Mouse (Mus musculus) retina, embryonic 14.5 days (tissue): Measurements from ENCODE around the gene Tgfbr3.
A peak's percentile ranks its signal among the peaks of the same experiment; 100 is the strongest.

Source experiments
- DNase-seq: peaks from one replicate; pipeline ENCODE4 v3.0.0-alpha.2; 2015; ENCODE audit warnings: low spot score

Tgfbr3 gene

DNA sequence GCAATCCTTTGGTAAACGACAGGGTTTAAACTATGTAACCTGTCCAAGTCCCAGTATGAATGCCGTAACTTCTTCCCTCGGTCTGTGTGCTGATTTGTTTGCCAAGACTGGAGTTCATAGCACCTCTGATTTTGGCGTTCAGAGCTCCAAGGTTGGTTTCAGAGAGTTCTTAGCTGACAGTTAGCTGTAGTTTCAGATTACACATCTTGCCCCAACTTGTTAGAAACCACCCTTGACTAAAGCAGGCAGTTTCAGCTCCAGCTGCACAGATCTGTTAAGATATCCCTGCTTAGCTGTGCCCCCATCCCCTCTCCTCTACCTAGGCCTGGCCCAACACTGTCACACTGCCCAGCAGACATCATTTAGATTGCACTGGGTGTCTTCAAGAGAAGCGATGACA lies 81.5 kb downstream of the Tgfbr3 start:
- DNase-seq = no peak

- no peak for DNase-seq
These were observed 85.1 kb downstream of the Tgfbr3 start for GRCm38 (mm10) chr5:107204306-107204705.

DNA sequence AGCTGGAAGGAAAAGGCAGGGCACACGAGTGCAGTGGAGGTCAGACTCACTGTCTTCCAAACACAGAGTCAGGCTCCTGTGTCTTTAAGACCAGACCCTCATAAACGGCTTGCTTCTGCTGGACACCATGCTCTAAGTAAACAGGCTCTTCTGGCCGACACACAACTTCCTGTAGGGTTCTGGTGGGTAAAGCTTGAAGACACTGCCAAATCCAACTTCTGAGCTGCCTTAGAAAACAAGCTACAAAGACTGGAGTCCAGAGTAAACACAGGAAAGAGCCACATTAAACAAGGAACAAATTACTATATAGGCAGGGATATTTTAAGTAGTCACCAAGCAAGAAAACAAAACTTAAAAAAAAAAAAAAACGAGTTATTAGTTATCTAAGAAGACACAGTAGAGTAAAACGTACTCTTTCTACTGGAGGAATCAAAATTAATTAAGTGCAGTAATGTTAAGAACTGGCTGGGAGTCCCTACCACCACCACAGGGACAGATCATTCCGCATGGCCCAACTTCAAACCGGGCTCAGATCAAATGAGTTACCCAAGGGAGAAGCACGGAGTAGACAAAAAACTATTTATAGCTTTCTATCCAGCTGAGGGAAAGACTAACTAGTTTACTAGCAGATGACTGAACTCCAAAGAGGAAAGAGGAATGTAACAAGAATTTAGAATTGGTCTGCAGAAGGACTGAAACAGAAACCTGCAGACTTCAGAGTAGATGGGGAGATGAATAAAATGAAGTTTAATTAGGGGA lies 86.4 kb downstream of the Tgfbr3 start:
- peak; percentile 8 for DNase-seq

DNA sequence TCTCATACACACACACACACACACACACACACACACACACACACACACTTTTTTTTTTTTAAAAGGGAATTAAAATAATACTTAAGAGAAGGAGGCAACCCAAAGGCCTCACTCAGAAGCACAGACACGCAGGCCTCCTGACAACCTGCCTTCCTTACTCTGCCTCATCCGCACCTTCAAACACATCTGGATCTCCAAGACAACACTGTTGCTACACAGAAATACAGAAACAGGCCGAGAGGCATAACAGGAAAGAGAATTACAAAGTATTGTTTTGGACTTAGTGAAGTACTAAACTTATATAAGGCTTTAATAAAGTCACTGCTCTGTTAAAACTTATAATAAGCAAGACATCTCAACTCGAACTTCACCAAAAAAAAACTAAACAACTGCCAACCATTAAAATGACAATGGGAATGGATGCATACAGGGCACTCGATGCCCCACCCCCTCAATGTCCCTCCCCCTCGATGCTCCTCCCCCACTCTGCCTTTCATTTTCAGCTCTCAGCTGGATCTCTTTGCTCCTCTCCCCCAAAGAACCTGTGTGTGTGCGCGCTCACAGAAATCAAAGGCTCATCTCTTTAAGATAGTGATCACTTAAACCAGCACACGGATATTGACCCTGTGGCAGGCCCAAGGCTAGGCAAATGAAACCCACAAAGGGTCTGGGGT lies 87.8 kb downstream of the Tgfbr3 start:
- no peak for DNase-seq

- DNase-seq = no peak
These were observed 88.5 kb downstream of the Tgfbr3 start for GRCm38 (mm10) chr5:107200853-107201341.

GRCm38 (mm10) chr5:107200221-107200635 lies 89.2 kb downstream of the Tgfbr3 start:
- no peak for DNase-seq

DNA sequence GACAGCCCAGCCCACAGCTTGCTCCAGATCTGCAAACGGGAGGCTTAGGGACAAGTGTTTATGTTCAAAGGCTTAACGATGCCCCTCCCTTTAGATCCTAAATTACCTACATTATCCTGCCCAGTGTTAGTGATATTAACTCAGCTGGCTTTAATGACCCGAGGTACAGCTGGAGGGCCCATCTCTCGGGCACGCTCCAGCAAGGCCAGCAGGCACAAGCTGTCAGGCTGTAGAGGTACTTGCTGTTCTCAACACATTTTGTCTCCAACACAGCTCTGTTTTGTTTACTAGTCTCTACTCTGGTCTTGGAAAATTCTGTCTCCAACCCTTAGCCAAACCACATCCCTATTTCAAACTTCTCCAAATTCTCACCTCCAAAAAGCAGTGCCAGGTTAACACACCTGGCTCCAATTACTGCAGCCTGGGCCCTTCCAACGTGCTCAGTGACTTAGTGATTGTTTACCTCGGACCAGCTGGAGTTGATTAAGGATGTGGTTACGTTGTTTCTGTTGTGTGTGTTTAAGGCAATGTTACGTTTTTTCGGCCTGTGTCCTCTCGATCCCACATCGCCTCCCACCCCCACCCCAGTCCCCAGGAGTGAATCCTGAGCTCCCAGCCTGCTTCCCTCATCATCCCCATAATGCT lies 93.6 kb downstream of the Tgfbr3 start:
- no peak for DNase-seq

DNA sequence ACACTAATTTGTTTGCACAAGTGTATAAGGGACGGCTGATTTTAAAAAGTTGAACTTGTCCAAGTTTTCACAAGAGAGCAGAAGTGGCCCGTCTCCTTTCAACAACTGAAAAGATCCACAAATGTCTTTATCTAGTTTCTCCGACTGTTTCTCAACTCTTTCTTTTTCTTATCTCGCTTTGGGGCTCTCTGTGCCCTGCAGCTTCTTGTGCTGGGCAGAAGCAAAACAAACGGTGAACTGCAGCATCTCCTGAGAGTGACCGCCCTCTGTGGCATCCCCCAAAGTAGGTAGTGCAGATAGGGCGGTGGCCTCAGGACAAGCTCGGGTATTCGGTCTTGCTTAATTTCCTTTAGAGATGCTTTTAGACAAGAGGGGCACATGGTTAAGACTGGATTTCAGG lies 96.3 kb downstream of the Tgfbr3 start:
- no peak for DNase-seq

DNA sequence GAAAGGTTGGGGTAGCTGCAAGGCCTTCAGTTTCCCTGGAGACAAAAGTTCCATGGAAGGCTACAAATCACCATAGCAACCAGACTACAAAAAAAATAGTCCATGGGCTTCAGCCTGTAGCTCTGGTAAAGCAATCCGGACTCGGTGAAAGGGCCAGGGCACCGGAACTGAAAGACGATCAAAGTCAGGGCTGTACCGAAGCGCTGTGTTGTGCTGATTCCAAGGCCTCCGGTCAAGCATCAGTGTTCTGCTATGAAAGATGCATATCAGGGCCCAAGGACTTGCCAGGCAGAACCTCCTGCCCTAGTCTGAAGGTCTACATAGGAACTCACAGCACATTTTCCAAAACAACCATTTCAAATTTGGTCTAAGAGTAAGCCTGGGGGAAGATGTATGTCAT lies 97.1 kb downstream of the Tgfbr3 start:
- no peak for DNase-seq

DNA sequence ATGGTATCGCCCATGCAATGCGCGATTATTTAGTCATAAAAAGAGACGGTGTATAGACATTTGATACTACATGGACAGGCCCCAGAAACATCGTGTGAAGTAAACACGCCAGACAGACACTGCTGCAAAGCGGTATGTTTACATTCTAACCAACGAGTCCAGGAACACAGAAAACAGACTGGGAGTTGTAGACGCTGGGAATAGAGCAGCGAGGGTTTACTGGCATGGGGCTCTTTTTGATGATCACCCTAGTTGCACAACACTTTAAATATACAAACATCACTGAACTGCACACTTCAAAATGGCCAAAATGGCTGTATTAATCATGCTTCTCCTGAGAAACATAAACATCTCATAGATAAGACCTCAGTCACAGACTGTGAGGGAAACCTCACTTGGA lies 100.9 kb downstream of the Tgfbr3 start:
- DNase-seq = no peak

GRCm38 (mm10) chr5:107186206-107186605 lies 103.2 kb downstream of the Tgfbr3 start:
- DNase-seq = no peak

DNA sequence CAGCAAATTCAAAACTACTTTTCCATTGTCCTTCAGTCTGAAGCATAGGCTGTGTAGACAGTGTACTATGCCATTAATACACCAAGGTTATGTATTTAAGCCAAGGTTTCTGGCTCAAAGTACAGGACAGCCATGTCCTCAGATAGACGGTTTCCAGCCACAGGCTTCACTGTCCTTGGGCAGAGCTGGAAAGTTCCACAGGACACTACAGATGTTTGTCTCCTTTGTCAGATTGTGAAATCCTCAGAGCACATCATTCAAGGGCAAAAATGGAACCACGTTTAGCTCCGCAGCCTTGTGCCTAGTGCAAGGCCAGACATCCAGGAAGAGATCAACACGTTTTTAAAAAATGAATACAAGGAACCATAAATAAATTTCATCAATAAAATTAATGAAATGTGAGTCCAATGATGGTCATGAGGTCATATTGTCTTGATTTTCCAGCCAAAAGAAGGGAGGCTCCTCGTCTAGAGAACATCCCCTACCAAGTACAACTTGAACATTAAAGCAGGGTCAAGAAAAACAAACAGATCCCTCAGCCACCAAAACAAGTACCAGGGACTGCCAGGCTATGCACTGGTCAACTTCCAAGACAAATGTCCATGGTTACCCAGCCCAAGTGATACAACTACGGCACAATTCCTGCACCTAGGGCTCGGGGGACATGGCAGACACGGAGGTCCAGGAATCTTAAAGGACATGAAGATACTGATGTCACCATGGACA lies 105.1 kb downstream of the Tgfbr3 start:
- DNase-seq = no peak

DNA sequence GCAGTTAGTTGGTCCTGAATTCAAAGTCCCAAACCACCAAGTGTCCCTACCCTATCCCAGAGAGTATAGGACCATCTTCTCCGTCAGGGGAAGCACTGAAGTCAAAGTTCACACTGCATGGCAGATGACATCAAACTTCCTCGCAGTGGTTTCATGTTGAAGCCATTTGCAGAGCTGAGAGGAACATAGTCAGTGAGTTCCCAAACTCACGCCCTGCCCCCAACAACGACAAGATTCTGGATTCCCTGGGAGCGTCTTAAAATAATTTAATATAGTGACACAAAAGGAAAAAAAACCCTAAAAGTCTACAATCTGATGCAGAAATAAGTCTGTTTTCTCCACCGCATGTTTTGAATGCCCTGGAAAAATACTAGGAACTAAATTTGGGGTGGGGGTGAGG lies 105.9 kb downstream of the Tgfbr3 start:
- no peak for DNase-seq

- no peak for DNase-seq
These were observed 106.7 kb downstream of the Tgfbr3 start for GRCm38 (mm10) chr5:107182721-107183120.

- DNase-seq = no peak
These were observed 107.6 kb downstream of the Tgfbr3 start for GRCm38 (mm10) chr5:107181820-107182219.

DNA sequence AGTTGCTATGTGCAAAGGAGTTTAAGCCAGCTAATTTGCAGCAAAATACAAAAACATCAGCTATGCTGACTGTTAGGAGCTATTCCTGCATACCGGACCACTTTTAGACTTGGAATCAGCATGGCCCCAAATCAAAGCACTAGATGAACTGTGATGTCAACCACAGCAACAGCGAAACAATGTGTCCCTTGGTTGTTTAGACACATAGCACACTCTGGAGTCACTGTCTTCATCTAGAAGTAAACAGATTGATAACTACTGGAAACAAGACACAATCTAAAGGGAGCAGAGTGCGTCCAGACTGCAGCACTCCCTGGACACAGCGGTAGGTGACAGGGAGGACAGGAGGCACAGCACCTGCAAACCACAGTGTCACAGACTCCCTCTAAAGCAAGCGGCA lies 110.2 kb downstream of the Tgfbr3 start:
- DNase-seq = no peak

- no peak for DNase-seq
These were observed 111.6 kb downstream of the Tgfbr3 start for GRCm38 (mm10) chr5:107177791-107178190.

GRCm38 (mm10) chr5:107177248-107177647 lies 112.2 kb downstream of the Tgfbr3 start:
- no peak for DNase-seq

DNA sequence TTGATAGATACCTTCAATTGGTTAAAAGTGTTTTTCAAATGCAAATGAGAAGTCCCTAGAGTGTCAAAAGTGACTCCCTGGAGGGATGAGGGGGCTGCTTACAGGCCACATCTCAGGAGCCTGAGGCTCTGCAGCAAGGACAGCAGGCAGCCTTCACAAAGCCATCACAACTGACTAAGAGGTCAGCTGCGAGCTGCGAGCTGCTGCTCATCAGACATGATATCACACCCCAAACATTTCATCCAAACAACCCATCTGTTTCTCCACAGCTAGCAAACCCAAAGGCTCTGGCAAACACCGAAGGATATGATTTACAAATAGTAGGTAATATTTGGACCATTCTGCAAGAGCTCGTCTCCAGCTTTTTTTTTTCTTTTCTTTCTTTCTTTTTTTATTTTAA lies 112.6 kb downstream of the Tgfbr3 start:
- DNase-seq = no peak

- DNase-seq = no peak
These were observed 113.2 kb downstream of the Tgfbr3 start for GRCm38 (mm10) chr5:107176196-107176595.

DNA sequence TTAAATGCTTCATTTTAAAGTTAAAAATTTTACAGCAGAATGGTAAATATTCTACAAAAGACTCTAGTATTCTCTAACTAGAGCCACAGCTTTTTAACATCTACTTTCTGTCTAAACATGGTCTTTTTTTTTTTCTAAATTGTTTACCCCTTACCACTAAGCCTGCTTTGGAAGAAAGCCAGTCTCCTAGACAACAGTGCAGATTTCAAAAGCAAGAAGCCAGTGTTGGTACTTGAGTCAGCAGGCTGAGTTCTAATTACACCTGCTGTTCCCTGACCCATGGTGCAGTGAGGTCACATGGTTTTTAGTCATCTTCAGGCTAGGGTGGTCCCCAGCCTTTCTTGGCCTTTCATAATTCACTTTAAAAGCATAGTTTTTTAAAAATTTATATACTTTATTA lies 115.2 kb downstream of the Tgfbr3 start:
- DNase-seq = no peak

- no peak for DNase-seq
These were observed 115.9 kb downstream of the Tgfbr3 start for GRCm38 (mm10) chr5:107173483-107173882.
